Mouse (Mus musculus): ENCODE measurements around the gene Olfr1349.

DNA sequence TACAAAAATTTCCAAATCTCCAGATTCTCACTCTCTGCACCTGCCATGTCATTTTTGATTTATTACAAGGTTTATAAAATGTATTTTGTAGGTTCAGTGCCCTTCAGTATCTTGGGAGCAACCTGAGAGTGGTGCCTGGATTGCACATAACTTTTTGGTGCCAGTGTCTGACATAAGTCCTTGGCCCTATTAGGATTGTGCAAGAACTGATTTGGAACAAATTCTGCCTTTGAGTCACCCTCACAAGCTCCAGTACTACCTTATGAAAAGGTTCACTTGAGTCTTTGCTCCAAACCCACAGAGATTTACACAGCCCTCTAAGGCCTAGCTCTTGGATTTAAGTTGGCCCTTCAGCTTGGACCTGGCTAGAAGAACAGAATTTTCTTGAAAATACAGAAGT lies 55.8 kb downstream of the Olfr1349 start, which contains the start of gene Olfr1346:
- TF ChIP-seq CTCF (IDR thresholded peaks at IDR 0.05; ENCODE audit: low read depth, low read length): no peak
- TF ChIP-seq POLR2A (IDR thresholded peaks at IDR 0.05; ENCODE audit: borderline replicate concordance, low read depth, low read length): no peak

All from bone marrow macrophage, adult 2 months (primary cell).